Mouse (Mus musculus) midbrain, embryonic 16.5 days (tissue): Measurements from ENCODE around the gene Fam210b. TPM values are rescaled to one million over a fixed set of nuclear protein-coding genes. Genes with fewer than 3 reads are reported as not detected.

Source experiments
- ATAC-seq: fragments of 200-750 bp; cut with Nextera tagmentation; 2 replicates; pipeline ENCODE4 v1.8.0; 2017; ENCODE audit warnings: moderate TSS enrichment
- H3K27ac ChIP-seq: fragments of 300-500 bp; sonication (generic); 2 replicates; pipeline ENCODE4 v1.5.1; 2014; ENCODE audit warnings: mild to moderate bottlenecking, low read length, mixed read lengths
- H3K27me3 ChIP-seq: fragments of 300-500 bp; sonication (generic); 2 replicates; pipeline ENCODE4 v1.6.1; 2014; ENCODE audit warnings: low read depth, low read length, mixed read lengths; ENCODE audit not compliant: control insufficient read depth, insufficient read depth
- H3K36me3 ChIP-seq: fragments of 300-500 bp; sonication (generic); 2 replicates; pipeline ENCODE4 v1.6.1; 2014; ENCODE audit warnings: mild to moderate bottlenecking, low read length, moderate library complexity, mixed read lengths; ENCODE audit not compliant: control insufficient read depth, insufficient read depth
- H3K4me1 ChIP-seq: fragments of 300-500 bp; sonication (generic); 2 replicates; pipeline ENCODE4 v1.6.1; 2014; ENCODE audit warnings: mild to moderate bottlenecking, low read length, mixed read lengths; ENCODE audit not compliant: control insufficient read depth, insufficient read depth
- H3K4me2 ChIP-seq: fragments of 300-500 bp; sonication (generic); 2 replicates; pipeline ENCODE4 v1.6.1; 2014; ENCODE audit warnings: mild to moderate bottlenecking, low read length, mixed read lengths
- H3K4me3 ChIP-seq: fragments of 300-500 bp; sonication (generic); 2 replicates; pipeline ENCODE4 v1.5.1; 2014; ENCODE audit warnings: low read depth, mild to moderate bottlenecking, low read length, moderate library complexity, mixed read lengths
- H3K9ac ChIP-seq: fragments of 300-500 bp; sonication (generic); 2 replicates; pipeline ENCODE4 v1.6.1; 2014; ENCODE audit warnings: low read depth, low read length, mixed read lengths
- H3K9me3 ChIP-seq: fragments of 300-500 bp; sonication (generic); replicated peaks from 2 replicates; pipeline ENCODE4 v1.6.1; 2014; ENCODE audit warnings: mild to moderate bottlenecking, low read length, mixed read lengths; ENCODE audit not compliant: control insufficient read depth, poor library complexity, severe bottlenecking
- WGBS: fragments of 180-500 bp; shearing (Covaris S2); extraction: QIAGEN DNeasy Blood & Tissue Kit; methylation state at CpG from one replicate; pipeline ENCODE4 v1.1.7; 2014; 5-methylcytosine and 5-hydroxymethylcytosine counted together
- polyA plus RNA-seq: library from polyadenylated mRNA; unstranded; fragments of >200 nt; fragmentation: Nextera tagmentation; extraction: Ambion mirVana; gene quantifications from 2 replicates; pipeline ENCODE4 v1.2.1, GENCODE M21; 2015

Gene Fam210b
- polyA plus RNA-seq, 1 experiment from 2014 or later, result 24.0 TPM

GRCm38 (mm10) chr2:172404239-172404638 lies 58.9 kb downstream of the Fam210b start:
- Histone ChIP-seq H3K9me3 (no peaks in the 10 kb centered on the region), H3K9ac (no peak overlapping the region), H3K36me3 (no peaks in the 10 kb centered on the region), H3K27me3 (no peaks in the 10 kb centered on the region), H3K4me3 (no peak overlapping the region), H3K4me1 (no peaks in the 10 kb centered on the region), H3K27ac (no peak overlapping the region), H3K4me2 (no peak overlapping the region)
- no peak for ATAC-seq
- 57% methylated on average over 7 of the region's 7 CpGs for WGBS

DNA sequence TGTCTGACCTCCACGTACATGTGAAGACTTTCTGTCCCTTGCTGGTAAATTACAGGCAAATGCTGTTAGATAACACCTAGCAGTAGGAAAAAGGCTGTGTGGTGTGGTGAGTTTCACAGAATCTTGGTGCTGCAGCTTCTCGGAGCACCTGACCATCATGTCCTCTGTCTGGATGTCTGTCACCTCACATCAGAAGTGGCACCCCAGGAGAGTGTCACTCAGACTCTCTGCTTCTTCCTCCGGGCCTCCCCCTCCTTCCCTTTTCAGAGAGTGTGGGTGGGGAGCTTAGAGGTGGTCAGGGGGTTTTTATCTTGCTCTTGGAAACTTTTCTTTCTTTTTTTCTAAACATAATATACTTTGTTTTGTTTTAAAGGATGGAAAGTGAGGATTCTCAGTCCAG lies 59.6 kb downstream of the Fam210b start:
- Histone ChIP-seq H3K36me3 (no peaks in the 10 kb centered on the region), H3K27me3 (no peaks in the 10 kb centered on the region), H3K4me1 (no peaks in the 10 kb centered on the region), H3K9me3 (no peaks in the 10 kb centered on the region), H3K27ac (no peak overlapping the region), H3K9ac (no peak overlapping the region), H3K4me3 (no peak overlapping the region), H3K4me2 (no peak overlapping the region)
- ATAC-seq, result no peak
- 81% methylated on average over 3 of the region's 3 CpGs for WGBS

Other genes with a start within 250 kb of the Fam210b start
- 0.64 and 0.73 TPM in 2 replicates for gene Mc3r, start 97.1 kb upstream of the Fam210b start, polyA plus RNA-seq
- gene Aurka, start 25.0 kb downstream of the Fam210b start, polyA plus RNA-seq, result 10.4 and 12.5 TPM in 2 replicates
- 23.4 and 25.2 TPM in 2 replicates for gene Cstf1, start 25.1 kb downstream of the Fam210b start, polyA plus RNA-seq
- gene Cass4, start 48.2 kb downstream of the Fam210b start, polyA plus RNA-seq, result 0.11 and 0.16 TPM in 2 replicates
- gene Rtf2, start 95.0 kb downstream of the Fam210b start, polyA plus RNA-seq, result 93.6 and 97.0 TPM in 2 replicates
- 1.6 TPM in 2 replicates for gene Gcnt7, start 113.0 kb downstream of the Fam210b start, polyA plus RNA-seq
- gene Fam209, start 127.0 kb downstream of the Fam210b start, polyA plus RNA-seq, result 0.75 TPM in 1 of 2 replicates, not detected in the other
- 0.20 and 0.25 TPM in 2 replicates for gene Tfap2c, start 204.0 kb downstream of the Fam210b start, polyA plus RNA-seq